Mouse (Mus musculus): ENCODE results near the gene Rhbdf1.

Gene Rhbdf1

GRCm38 (mm10) chr11:32238093-32238860, 16.2 kb upstream of the Rhbdf1 start:
- peak; percentile 56 to 77 for DNase-seq

GRCm38 (mm10) chr11:32237411-32237795, 15.3 kb upstream of the Rhbdf1 start:
- DNase-seq, result no peak

GRCm38 (mm10) chr11:32236712-32237410, 14.8 kb upstream of the Rhbdf1 start:
- peak in 1 of 2 experiments; percentile 43 for DNase-seq

- no peak for DNase-seq
Observed at GRCm38 (mm10) chr11:32236132-32236531, 14.0 kb upstream of the Rhbdf1 start.

GRCm38 (mm10) chr11:32235646-32236045, 13.5 kb upstream of the Rhbdf1 start:
- DNase-seq, result no peak

GRCm38 (mm10) chr11:32234816-32235485, 12.9 kb upstream of the Rhbdf1 start:
- no peak for DNase-seq

GRCm38 (mm10) chr11:32233895-32234294, 11.8 kb upstream of the Rhbdf1 start:
- no peak for DNase-seq

- DNase-seq, result no peak
Observed at GRCm38 (mm10) chr11:32232848-32233247, 10.7 kb upstream of the Rhbdf1 start.

- DNase-seq, result no peak
Observed at GRCm38 (mm10) chr11:32231125-32231524, 9.0 kb upstream of the Rhbdf1 start.

- DNase-seq, result no peak
Observed at GRCm38 (mm10) chr11:32230220-32230619, 8.1 kb upstream of the Rhbdf1 start.

GRCm38 (mm10) chr11:32228292-32228845, 6.3 kb upstream of the Rhbdf1 start:
- DNase-seq, result no peak

GRCm38 (mm10) chr11:32227555-32227954, 5.5 kb upstream of the Rhbdf1 start:
- DNase-seq, result no peak

- DNase-seq, result no peak
Observed at GRCm38 (mm10) chr11:32227041-32227440, 4.9 kb upstream of the Rhbdf1 start.

GRCm38 (mm10) chr11:32226124-32226871, 4.2 kb upstream of the Rhbdf1 start, which contains the start of gene Mpg:
TSS of gene Mpg (plus strand) at chr11:32226505.
- peak; percentile 84 to 90 for DNase-seq

GRCm38 (mm10) chr11:32225222-32226104, 3.4 kb upstream of the Rhbdf1 start:
- DNase-seq, result no peak

GRCm38 (mm10) chr11:32224468-32225139, 2.5 kb upstream of the Rhbdf1 start:
- peak; percentile 28 to 32 for DNase-seq

GRCm38 (mm10) chr11:32223297-32223967, 1.3 kb upstream of the Rhbdf1 start:
- no peak for DNase-seq

GRCm38 (mm10) chr11:32222570-32223194, 582 bp upstream of the Rhbdf1 start:
- DNase-seq, result peak; percentile 36 to 39

- DNase-seq, result peak; percentile 20 to 47
Observed at GRCm38 (mm10) chr11:32221225-32221950, 712 bp downstream of the Rhbdf1 start.

Data from spleen, adult 18-20 months (tissue).